Mouse (Mus musculus): ENCODE data around the gene Cd3eap.

The Cd3eap gene

DNA sequence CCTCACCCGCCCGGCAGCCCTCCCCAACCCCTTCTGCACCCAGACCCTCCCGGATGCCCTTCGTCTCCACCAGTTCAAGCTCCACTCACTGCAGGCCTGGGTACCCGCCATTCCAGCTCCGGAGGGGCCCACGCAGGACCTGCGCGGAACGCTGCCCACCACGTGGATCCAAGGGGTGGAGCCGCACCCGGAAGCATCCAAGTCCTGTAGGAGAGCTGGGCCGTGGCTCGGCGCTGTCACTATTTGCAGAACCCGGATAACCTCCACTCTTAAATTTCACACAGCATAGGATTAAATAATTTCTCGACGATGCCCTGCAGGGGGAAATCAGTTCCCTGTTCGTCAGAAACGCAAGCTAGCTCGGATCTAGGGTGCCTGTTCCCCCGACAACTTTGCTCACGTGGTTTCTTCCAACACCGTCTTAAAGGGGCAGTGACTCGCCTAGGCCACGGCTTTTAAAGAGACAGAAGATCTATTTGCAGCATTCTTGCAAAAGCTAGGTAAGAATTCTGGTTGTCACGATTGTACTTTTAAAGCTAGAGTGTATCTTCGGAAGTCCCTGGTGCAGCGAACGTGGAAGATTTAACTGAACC, at the start of gene Cd3eap, which contains the start of gene Ppp1r13l:
TSS of gene Cd3eap (minus strand) at position 185 of the 593 bp plus-strand sequence.
TSS of gene Ppp1r13l (plus strand) at position 451 of the 593 bp plus-strand sequence.
- peak; percentile 85 for DNase-seq (ENCODE audit: low spot score)

DNA sequence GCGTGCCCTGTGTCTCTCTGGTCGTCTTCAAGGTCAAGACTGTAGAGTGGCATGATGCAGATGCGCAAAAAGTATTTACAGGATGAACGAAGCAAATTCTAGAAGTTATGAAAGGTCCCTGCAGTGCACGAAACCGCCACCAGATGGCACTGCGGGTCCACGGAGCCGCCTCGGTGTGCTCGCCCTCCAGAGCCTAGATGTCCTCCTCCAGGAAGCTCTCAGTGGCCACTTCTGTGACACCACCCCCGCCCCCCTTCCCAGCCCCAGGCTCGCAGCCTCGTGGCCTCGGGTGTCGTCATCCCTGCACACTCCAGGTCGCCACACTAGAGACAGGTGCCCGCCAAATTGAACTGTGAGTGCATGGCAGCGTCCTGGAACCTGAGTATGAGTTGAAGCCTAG, 46.1 kb upstream of the Cd3eap start:
- DNase-seq (ENCODE audit: low spot score) = peak; percentile 66

DNA sequence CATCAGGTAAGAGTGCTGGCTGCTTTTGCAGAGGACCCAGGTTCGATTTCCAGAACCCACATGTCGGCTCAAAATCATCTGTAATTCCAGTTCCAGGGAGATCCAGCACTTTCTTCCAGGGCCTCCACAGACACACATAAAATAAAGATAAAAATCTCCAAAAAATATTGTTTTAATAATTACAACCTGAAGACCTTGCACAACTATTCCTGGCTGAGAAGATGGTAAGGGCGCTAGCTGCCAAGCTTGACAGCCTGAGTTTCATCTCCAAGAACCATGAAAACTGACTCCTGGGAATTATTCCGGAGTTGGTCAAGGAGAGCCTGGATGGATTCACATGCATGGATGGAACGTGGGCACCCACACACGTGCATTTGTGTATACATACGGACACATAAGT, 45.2 kb upstream of the Cd3eap start, which contains the start of gene Ckm:
TSS of gene Ckm (plus strand) at position 301 of the 400 bp plus-strand sequence.
- no peak for DNase-seq (ENCODE audit: low spot score)

DNA sequence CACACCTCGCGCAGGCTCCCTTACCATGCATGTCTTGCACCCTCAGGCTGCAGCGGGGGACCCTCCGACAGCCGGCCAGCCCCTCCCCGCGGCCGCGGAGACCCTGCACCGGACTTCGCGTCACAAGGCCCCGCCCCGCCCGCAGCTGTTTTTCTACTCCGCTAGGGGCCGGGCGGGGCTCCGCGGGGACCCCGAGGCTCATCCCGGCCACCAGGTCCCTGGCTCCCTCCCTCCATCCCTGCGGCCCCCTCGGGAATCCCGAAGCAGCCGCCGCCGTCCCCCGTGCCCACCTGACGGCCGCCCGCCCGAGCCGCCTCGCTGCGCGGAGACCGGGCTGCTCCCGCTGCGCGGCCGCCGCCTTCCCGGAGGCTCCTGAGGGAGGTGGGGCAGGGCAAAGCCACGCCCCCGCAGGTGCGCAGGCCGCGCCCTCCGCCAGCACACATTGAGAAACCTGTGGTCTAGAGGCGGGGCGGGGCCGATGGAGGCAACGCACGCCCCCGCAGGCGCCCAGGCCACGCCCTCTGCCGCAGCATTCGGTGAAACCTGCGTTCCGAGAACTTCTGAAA, 44.5 kb upstream of the Cd3eap start, which contains the start of gene Klc3:
TSS of gene Klc3 (minus strand) at position 374 of the 566 bp plus-strand sequence.
- peak; percentile 88 for DNase-seq (ENCODE audit: low spot score)

DNA sequence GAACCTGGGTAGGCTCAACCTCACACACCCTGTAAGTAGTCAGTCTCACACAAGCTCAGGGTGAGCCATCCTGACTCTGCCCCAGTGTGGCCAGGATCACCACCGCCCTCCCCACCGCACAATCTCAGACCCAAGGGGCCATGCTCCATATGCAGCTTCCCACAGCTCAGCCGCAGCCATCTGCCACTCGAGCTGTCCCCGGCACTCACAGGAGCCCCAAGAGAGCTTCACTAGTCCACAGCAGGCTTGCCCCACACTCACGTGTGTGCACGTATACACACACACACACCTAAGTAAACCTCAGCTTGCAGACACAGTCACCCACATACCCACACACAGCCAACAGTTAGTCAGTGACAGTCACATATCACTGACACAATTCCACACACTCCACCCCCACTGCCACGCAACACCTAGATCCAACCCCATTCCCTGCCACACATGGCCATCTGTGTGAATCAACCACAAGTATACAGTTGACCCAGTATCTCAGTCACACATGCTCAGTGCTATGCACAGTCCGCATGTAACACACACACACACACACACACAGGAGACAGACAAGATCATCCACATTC, 43.3 kb upstream of the Cd3eap start:
- no peak for DNase-seq (ENCODE audit: low spot score)

DNA sequence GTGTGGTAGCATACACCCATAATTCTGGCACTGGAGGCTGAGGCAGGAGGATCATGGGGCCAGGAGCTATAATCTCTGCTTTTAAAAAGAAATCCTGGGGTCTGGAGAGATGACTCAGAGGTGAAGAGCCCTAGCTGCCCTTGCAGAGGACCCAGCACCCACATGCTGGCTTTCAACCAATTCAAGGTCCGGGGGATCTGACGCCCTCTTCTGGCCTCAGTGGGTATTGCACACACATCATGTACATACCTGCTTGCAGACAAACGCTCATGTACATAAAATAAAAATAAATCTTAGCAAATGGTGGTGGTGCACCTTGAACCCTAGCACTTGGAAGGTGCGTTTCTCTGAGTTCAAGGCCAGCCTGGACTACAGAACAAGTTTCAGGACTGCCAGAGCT, 41.7 kb upstream of the Cd3eap start:
- DNase-seq (ENCODE audit: low spot score) = no peak

DNA sequence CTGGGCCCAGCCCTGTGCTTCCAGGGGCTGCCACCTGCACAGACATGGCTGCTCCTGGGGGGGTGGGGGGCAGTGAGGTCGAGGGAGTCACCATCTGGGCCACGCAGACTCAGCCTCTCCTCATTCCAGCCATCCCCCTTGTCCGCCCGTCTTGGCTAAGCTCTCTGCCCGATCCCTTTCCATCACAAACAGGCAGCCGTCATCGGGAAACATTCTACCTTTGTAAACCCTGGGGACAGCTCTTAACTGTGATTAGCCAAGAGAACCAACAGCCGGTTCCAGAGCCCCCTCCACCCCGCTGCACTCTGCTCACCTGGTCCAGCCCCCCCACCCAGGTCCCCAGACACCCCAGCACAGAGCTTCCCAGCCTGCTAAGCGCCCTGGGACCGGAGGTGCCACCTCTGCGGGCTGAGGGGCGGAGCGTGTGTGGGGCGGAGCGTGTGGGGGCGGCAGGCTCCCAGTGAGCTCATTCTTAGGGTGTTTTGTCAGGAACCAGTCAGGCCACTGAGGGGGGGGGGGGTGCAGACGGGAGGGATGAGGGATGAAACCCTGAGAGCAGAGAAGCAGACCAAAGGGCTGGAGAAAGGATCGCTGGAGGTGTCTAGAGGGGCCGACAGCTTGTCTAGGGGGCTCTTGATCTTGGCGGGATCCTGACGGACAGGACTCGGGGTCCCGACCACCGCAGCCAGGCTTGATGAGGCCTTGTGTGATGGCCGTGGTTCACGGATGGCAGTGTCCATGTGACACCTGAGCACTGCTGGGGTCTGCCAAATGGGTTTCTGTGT, 40.4 kb upstream of the Cd3eap start:
- DNase-seq (ENCODE audit: low spot score) = no peak

DNA sequence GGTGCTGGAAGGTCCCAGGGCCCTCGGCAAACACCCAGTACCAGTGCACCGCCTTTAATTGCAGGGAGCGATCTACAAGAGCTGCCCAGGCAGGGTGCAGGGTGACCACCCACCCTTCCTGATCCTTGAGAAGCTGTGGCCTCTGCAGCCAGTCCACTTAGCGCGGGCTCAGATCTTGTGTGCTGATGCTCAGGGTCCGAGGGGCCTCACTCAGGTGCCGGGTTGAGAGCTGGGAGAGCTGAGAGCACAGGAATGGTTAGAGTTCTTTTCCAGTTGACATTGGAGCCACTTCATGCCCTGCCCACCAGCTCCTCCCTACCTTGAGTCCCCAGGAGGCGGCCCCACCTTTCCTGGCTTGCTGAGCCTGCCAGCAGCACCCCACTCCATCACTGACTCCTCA, 35.2 kb upstream of the Cd3eap start:
- no peak for DNase-seq (ENCODE audit: low spot score)

DNA sequence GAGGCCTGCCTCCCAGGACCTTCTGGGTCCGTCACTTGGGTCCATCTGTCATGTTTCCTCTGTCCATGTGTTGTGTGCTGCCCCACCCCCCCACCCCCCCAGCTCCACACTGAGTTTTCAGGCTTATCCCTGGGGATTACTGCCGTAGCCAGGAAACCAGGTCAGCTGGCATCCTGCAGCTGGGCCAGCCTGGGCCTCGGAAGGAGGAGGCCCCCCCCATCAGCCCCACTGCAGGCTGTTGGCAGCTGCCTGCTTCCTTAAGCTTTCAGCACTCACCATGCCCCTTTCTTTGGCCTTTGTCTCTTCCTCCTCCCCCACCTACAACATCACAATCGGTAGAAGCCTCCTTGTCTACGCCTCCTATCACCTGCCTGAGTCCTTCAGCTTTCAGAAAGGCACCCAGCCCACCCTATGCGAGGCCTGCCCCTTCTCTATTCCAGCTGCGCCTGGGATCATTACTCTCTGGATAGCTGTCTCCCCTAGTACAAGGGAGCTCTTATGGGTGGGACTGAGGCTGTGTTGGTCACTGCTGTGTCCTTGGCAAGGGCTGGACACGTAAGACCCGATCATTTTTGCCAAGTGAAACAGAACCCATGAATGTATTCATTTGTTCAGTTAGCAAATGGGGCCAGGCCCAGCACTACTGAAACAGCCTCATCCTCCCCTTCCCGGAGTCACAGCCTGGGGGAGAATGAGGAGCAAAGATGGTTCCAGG, 29.6 kb upstream of the Cd3eap start:
- DNase-seq (ENCODE audit: low spot score) = no peak

DNA sequence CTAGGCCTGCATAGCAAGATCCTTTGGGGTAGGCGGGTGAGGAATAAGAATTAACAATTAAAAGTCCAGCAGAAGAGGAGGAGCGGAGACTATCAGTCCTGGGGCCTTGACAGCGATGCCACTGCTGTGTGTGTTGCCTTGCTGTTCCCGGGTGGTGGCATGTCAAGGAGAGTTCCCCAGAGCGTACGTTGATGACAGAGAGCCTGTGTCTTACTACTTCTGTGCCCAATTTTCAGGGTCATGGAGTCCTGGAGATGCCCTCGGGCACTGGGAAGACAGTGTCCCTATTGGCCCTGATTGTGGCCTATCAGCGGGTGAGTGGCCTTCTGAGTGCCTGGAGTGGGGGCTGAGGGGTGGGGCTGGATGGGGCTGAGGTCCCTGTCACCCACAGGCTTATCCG, 24.4 kb upstream of the Cd3eap start:
- peak; percentile 46 for DNase-seq (ENCODE audit: low spot score)

DNA sequence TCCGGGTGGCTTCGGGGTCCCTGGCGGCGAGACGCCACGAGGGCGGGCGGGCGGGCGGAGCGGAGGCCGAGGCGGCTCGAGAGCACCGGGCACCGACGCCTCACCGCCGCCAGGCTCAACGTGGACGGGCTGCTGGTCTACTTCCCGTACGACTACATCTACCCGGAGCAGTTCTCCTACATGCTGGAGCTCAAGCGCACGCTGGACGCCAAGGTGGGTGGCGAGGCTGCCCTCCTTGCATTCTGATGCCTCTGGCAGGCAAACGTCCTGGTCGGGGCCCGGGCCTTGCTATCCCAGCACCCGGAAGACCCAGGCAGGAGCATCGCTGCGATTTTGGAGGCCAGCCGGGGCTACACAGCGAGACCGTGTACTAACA, 22.9 kb upstream of the Cd3eap start:
- peak; percentile 58 for DNase-seq (ENCODE audit: low spot score)

DNA sequence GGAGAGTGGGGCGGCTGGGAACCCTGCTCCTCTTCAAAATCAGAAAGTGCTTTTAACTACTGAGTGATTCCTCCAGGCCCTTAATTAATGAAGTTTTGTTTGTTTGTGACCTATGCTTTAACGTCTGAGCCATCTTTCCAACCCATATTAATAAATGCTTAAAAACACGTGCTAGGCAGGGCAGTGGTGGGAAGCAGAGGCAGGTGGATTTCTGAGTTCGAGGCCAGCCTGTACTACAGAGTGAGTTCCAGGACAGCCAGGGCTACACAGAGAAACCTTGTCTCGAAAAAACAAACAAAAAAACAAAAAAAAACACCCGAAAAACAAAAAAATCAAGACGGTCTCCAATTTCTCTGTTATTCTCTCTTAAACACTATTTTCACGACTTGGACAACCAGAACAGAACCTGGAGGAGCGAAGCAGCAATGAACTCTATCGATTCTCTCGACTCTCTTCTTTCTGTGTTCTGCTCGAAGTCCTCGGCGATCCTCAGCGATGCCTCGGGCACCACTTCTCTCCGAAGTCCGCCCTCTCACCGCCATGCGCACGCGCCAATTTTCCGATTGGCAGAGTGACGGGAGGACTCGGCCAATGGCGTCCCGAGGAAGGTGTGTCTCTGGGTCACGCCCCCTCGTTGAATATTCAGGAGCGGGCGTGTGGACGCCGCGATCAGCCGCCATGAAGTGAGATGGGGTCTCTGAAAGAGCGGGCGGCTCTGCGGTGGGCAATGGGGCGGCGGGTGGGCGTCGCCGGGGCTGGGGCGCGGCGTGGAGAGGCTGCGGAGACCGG, 22.3 kb upstream of the Cd3eap start, which contains the start of gene Ercc2:
TSS of gene Ercc2 (plus strand) at position 634 of the 789 bp plus-strand sequence.
- DNase-seq (ENCODE audit: low spot score) = peak; percentile 100

DNA sequence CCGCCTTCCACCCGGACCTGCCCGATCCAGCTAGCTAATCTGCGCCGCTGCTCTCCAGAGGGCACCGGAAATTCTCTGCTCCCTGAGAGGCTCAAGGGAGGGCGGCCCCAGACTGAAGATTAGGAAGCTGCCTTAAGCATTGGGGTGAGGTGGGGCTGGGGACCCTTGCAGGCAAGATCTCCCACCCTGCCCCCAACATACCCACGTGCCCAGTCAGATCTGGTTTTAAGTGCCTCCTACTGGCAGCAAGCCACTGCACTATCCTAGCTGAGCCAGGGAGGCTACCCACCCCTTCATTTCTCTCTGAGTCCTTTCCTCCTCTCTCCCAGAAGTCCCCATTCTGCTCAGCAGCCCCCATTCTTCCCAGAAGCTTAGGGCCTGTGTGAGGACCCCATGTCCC, 18.8 kb upstream of the Cd3eap start:
- DNase-seq (ENCODE audit: low spot score) = no peak

DNA sequence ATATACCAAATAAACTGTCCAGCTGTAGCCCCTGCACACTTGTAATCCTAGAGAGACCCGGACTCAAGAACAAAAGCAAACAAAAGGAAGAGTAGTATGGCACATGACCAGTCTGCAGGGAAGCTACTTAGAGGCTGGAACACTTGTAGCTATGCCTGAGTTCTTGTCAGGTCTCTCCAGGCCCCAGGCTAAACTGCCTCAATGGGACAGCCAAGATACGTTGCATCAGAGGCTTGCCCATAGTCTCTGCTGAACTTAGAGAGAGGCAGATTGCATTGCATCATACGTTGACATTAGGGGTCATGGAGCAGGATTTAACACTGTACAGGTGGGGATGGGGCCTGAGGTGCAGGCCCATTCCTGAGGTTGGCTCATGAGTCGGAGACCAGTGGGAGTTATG, 16.7 kb upstream of the Cd3eap start:
- DNase-seq (ENCODE audit: low spot score) = no peak

DNA sequence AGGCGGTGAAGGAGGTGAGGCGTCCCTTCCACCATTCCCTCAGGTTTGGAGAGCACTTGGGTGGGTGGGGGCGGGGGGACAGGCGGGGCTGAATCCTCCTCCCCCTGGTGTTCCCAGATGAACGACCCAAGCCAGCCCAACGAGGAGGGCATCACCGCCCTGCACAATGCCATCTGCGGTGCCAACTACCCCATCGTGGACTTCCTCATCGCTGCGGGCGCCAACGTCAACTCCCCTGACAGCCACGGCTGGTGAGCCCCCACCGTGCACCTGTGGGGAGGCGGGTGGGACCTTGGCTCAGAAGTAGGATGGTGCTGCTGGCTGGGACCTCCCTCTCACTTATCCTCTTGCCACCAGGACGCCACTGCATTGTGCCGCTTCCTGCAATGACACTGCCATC, 16.1 kb upstream of the Cd3eap start:
- DNase-seq (ENCODE audit: low spot score) = no peak

DNA sequence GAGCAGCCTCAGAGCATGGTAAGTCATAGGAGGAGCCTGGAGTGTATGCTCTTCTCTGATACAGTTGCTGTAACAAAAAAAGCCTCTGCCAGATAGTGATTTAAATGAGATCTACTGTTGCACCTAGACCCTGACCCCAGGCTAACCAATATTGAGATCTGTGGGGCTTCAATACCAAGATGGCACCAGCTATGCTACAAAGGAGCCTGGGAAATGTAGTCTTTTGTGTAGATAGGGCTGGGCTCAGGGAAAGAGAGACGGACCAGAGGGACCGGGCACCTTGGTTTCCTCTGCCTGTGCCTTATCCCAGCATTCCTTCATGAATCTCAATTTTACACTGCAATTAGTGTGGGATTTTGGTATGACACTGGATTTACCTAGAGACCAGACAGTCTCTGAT, 14.1 kb upstream of the Cd3eap start:
- DNase-seq (ENCODE audit: low spot score) = no peak

DNA sequence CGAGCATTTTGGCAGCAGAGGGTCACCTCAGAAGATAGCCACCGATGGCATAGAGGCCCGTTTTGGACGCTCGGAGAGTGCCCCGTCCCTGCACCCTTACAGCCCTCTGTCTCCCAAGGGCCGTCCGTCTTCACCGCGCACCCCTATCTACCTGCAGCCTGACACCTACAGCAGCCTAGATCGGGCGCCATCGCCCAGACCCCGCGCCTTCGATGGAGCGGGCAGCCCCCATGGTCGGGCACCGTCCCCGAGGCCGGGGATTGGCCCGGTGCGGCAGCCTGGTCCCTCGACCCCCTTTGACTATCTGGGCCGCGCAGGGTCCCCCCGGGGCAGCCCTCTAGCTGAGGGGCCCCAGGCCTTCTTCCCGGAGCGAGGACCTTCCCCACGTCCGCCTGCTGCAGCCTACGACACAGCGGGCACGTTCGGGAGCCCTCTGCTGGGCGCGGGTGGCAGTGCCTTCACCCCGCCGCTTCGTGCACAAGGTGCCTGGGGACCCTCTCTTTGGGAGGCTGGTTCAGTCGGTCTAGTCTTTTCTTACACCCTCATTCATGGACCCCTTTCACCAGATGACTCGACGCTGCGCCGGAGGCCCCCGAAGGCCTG, 10.6 kb upstream of the Cd3eap start:
- DNase-seq (ENCODE audit: low spot score) = no peak

DNA sequence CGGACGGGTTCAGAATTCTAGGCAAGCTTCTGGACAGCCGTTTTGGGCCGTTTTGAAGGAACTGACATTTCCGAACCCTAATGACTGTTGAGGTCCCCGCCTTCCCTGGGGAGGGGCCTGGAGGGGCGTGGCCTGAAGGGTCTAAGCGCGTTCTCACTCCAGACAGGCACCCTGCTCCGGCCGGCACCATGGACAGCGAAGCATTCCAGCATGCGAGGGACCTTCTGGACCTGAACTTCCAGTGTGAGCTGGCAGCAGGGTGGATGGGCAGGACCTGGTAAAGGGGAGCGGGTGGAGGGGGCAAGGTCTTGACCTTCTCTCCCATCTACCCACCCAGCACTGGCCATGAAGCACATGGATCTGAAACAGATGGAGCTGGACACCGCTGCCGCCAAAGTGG, 9.1 kb upstream of the Cd3eap start:
- DNase-seq (ENCODE audit: low spot score) = peak; percentile 55

DNA sequence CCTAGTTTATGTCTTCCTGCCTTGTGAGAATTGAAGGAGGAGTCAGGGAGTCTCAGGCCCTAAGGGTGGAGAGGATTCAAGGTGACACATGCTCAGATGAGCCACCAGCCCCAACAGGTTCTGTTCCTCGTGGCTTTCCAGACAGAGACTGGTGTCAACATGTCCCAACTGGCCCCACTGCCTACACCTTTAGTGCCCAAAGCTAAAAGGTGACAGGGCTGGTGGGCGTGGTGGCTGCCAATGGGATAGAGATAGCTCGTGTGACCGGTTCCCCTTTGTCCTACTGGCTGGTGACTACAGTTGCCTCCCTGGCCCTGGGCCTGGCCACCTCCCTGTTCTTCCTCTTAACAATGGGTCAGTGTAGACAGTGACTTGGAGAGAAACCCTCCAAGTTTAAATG, 6.1 kb upstream of the Cd3eap start:
- DNase-seq (ENCODE audit: low spot score) = no peak

DNA sequence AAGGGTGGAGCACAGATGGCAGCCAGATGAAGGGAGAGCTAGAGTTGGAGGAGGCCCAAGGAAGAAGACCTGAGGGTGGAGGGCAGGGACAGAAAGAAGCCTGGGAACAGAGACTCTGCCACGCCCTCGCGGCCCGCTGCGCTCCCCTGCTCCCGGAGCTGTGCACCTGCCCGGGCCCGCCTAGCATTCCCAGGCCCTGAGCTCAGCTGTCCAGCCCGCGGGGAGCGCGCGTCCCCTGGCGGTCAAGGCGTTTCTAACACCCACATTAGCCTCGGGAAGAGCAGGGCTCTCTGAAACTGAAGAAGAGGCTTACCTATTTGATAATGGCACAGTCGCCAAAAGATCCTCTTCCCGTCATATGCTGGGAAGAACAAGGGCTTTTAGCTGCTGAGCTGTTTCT, 4.6 kb upstream of the Cd3eap start:
- DNase-seq (ENCODE audit: low spot score) = peak; percentile 75

DNA sequence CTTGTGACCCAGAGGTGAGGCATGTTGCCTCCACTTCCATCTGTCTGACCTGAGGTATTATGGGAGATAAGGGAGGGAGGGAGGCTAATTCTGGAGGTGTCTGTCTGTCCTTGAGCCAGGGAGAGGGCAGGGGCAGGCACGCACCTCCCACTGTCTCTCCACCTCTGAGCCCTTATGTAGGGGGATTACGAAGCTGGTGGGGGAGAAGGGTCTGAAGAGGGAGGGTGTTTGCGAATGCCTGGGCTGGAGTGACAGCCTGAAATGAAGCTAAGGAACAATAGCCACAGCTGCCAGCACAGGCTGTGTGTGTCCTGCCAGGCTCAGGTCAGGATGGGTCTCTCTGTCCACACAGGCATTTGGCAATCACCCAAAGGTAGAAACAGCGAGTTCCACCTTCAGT, 3.0 kb upstream of the Cd3eap start:
- no peak for DNase-seq (ENCODE audit: low spot score)
